ENCODE assay signal across 11 mouse cellular contexts in genomic region chr6:114094251-114094650, GRCm38 (mm10). TPM values are rescaled to one million over a fixed set of nuclear protein-coding genes. Genes with fewer than 3 reads are reported as not detected.
DNase-seq lines count a peak whose midpoint lies in the region; ATAC-seq and TF ChIP-seq lines count a peak whose summit lies in the region.
"Had no signal": no experiment of that assay in that cellular context is flagged by ENCODE, and none has a peak within 500 bp of the region (broad histone marks: within the 10 kb centered on the region; RNA-seq: fewer than 3 reads in every experiment).

No protein-coding gene starts in this region.

- no peak overlapping the region for H3K27ac ChIP-seq in forebrain, embryonic 13.5 days
- H3K27ac ChIP-seq in midbrain, postnatal 0 days (ENCODE audit: low read depth, low read length), result peak overlapping the region; percentile 68; the same call in 1 of the 2 replicates
- H3K27ac ChIP-seq: embryonic facial prominence, embryonic 13.5 days had no signal

- TF ChIP-seq CTCF in midbrain, postnatal 0 days (IDR thresholded peaks at IDR 0.05), result no peak

- no peaks in the 10 kb centered on the region for H3K36me3 ChIP-seq in forebrain, embryonic 13.5 days (ENCODE audit: poor library complexity, severe bottlenecking)
- no peaks in the 10 kb centered on the region for H3K36me3 ChIP-seq in midbrain, postnatal 0 days (ENCODE audit: insufficient read depth, low read length)
- H3K36me3 ChIP-seq: embryonic facial prominence, embryonic 13.5 days had no signal

- no peaks in the 10 kb centered on the region for H3K9me3 ChIP-seq in forebrain, embryonic 13.5 days (replicated peaks)
- no peaks in the 10 kb centered on the region for H3K9me3 ChIP-seq in midbrain, postnatal 0 days (ENCODE audit: low read length)
- H3K9me3 ChIP-seq: embryonic facial prominence, embryonic 13.5 days had no signal

- WGBS in forebrain, embryonic 13.5 days, result 46% methylated on average over 16 of the region's 16 CpGs
- WGBS in midbrain, postnatal 0 days, result 32% methylated on average over 16 of the region's 16 CpGs

- no peak overlapping the region for H3K4me2 ChIP-seq in forebrain, embryonic 13.5 days
- H3K4me2 ChIP-seq in midbrain, postnatal 0 days (ENCODE audit: low read depth, low read length, poor library complexity, severe bottlenecking), result no peak overlapping the region
- H3K4me2 ChIP-seq: embryonic facial prominence, embryonic 13.5 days had no signal

- H3K27me3 ChIP-seq in forebrain, embryonic 13.5 days, result peaks cover under 1% of the 10 kb centered on the region; the same call in 1 of the 2 replicates
- H3K27me3 ChIP-seq in midbrain, postnatal 0 days (ENCODE audit: insufficient read depth, low read length), result no peaks in the 10 kb centered on the region

- H3K9ac ChIP-seq in forebrain, embryonic 13.5 days, result no peak overlapping the region
- H3K9ac ChIP-seq in midbrain, postnatal 0 days (replicated peaks; ENCODE audit: low read length, poor library complexity, severe bottlenecking), result no peak overlapping the region
- H3K9ac ChIP-seq: embryonic facial prominence, embryonic 13.5 days had no signal

- DNase-seq in ZHBTc4 (ENCODE audit: low read depth, low spot score), result peak; percentile 31
- DNase-seq in layer of hippocampus, adult 9-10 months (ENCODE audit: low spot score), result peak; percentile 26
- DNase-seq in midbrain, postnatal 0 days (ENCODE audit: low spot score), result peak; percentile 88
- no peak for DNase-seq in thymus, postnatal 10 days (ENCODE audit: low spot score in 2 of 2)
- no peak for DNase-seq in thymus, postnatal 14 days
- no peak for DNase-seq in spleen, adult 18-20 months

- H3K4me3 ChIP-seq in forebrain, embryonic 13.5 days, result no peak overlapping the region
- no peak overlapping the region for H3K4me3 ChIP-seq in midbrain, postnatal 0 days (ENCODE audit: low read depth, low read length)
- H3K4me3 ChIP-seq: embryonic facial prominence, embryonic 13.5 days had no signal

- peak; percentile 66 for ATAC-seq in forebrain, embryonic 13.5 days
- peak; percentile 77 for ATAC-seq in midbrain, postnatal 0 days (ENCODE audit: low FRiP score)
- no peak for ATAC-seq in CD4-positive, CD25-positive, alpha-beta regulatory T cell, adult 4 months
- ATAC-seq: intestine, embryonic 16.5 days had no signal

- peaks cover 19% of the 10 kb centered on the region for H3K4me1 ChIP-seq in forebrain, embryonic 13.5 days
- H3K4me1 ChIP-seq in midbrain, postnatal 0 days (ENCODE audit: insufficient read depth, low read length), result peaks cover 3% of the 10 kb centered on the region; the same call in 1 of the 2 replicates
- H3K4me1 ChIP-seq: embryonic facial prominence, embryonic 13.5 days had no signal

RNA-seq across cellular contexts. Expression of gene Slc6a11, which starts 36.8 kb away (rescaled TPM):
- 2.4 and 2.6 TPM in 2 replicates for polyA plus RNA-seq in forebrain, embryonic 13.5 days (2015; fragmentation: Nextera tagmentation; extraction: Ambion mirVana)
- 162 and 233 TPM in 2 replicates for total RNA-seq in midbrain, postnatal 0 days (2014; rRNA removed)
- polyA plus RNA-seq in midbrain, postnatal 0 days (2015; fragmentation: Nextera tagmentation; extraction: Ambion mirVana), result 109 and 115 TPM in 2 replicates
- polyA plus RNA-seq in CD4-positive, CD25-positive, alpha-beta regulatory T cell, adult 4 months (2017; shearing (Covaris generic)), result not detected
- total RNA-seq: megakaryocyte, adult 5-6 weeks had no signal

RNA-seq across cellular contexts. Expression of gene Atp2b2, which starts 51.8 kb away (rescaled TPM):
- polyA plus RNA-seq in forebrain, embryonic 13.5 days (2015; fragmentation: Nextera tagmentation; extraction: Ambion mirVana), result 15.1 and 15.5 TPM in 2 replicates
- 84.7 and 96.3 TPM in 2 replicates for total RNA-seq in midbrain, postnatal 0 days (2014; rRNA removed)
- 35.1 and 35.4 TPM in 2 replicates for polyA plus RNA-seq in midbrain, postnatal 0 days (2015; fragmentation: Nextera tagmentation; extraction: Ambion mirVana)
- under 1 TPM in 1 of 2 experiments, not detected in 1; 0.14 TPM for polyA plus RNA-seq in CD4-positive, CD25-positive, alpha-beta regulatory T cell, adult 4 months (2017; shearing (Covaris generic))
- total RNA-seq: megakaryocyte, adult 5-6 weeks had no signal

Comparison
In these comparisons a context has a peak if more than half of its experiments do, and no peak if none do; other contexts are left out.
1. DNase-seq: peak in ZHBTc4 (single experiment), layer of hippocampus, adult 9-10 months (single experiment) and midbrain, postnatal 0 days (single experiment); none in thymus, postnatal 10 days (0 of 2), thymus, postnatal 14 days (single experiment) and spleen, adult 18-20 months (0 of 2).
2. RNA of gene Slc6a11, which starts 36.8 kb away (polyA plus RNA-seq): 109 to 115 TPM in midbrain, postnatal 0 days; 2.4 to 2.6 TPM in forebrain, embryonic 13.5 days and not detected in CD4-positive, CD25-positive, alpha-beta regulatory T cell, adult 4 months; every median in the first group is over 10 times any median in the second.
3. RNA of gene Atp2b2, which starts 51.8 kb away (polyA plus RNA-seq): 35.1 to 35.4 TPM in midbrain, postnatal 0 days and 15.1 to 15.5 TPM in forebrain, embryonic 13.5 days; 0.14 TPM in CD4-positive, CD25-positive, alpha-beta regulatory T cell, adult 4 months; every median in the first group is over 10 times any median in the second.